Mouse (Mus musculus) forebrain, embryonic 10.5 days (tissue): ENCODE results near the gene Gm33543. TPM values are rescaled to one million over a fixed set of nuclear protein-coding genes. Genes with fewer than 3 reads are reported as not detected.

Experiments
- DNase-seq: peaks from one replicate; pipeline ENCODE4 v3.0.0-alpha.2; 2017; ENCODE audit warnings: low spot score; ENCODE audit errors: extremely low spot score
- H3K27ac ChIP-seq: fragments of 300-500 bp; sonication (generic); 2 replicates; pipeline ENCODE4 v1.5.1; 2016; ENCODE audit warnings: mild to moderate bottlenecking
- H3K27me3 ChIP-seq: fragments of 300-500 bp; sonication (generic); 2 replicates; pipeline ENCODE4 v1.6.1; 2016; ENCODE audit warnings: mild to moderate bottlenecking; ENCODE audit not compliant: poor library complexity, severe bottlenecking
- H3K36me3 ChIP-seq: fragments of 300-500 bp; sonication (generic); replicated peaks from 2 replicates; pipeline ENCODE4 v1.6.1; 2016; ENCODE audit warnings: mild to moderate bottlenecking, moderate library complexity
- H3K4me1 ChIP-seq: fragments of 300-500 bp; sonication (generic); 2 replicates; pipeline ENCODE4 v1.6.1; 2016
- H3K4me3 ChIP-seq: fragments of 300-500 bp; sonication (generic); 2 replicates; pipeline ENCODE4 v1.5.1; 2016; ENCODE audit warnings: mild to moderate bottlenecking, moderate library complexity
- H3K9me3 ChIP-seq: fragments of 300-500 bp; sonication (generic); 2 replicates; pipeline ENCODE4 v1.6.1; 2016; ENCODE audit warnings: mild to moderate bottlenecking, moderate library complexity
- WGBS: fragments of 180-500 bp; shearing (Covaris S2); methylation state at CpG from one replicate; pipeline ENCODE4 v1.1.7; 2016; 5-methylcytosine and 5-hydroxymethylcytosine counted together
- polyA plus RNA-seq: library from polyadenylated mRNA; unstranded; fragments of >200 nt; fragmentation: Nextera tagmentation; extraction: Ambion mirVana; gene quantifications from 2 replicates; pipeline ENCODE4 v1.2.1, GENCODE M21; 2016

The Gm33543 gene
- polyA plus RNA-seq = not detected in 2 replicates

DNA sequence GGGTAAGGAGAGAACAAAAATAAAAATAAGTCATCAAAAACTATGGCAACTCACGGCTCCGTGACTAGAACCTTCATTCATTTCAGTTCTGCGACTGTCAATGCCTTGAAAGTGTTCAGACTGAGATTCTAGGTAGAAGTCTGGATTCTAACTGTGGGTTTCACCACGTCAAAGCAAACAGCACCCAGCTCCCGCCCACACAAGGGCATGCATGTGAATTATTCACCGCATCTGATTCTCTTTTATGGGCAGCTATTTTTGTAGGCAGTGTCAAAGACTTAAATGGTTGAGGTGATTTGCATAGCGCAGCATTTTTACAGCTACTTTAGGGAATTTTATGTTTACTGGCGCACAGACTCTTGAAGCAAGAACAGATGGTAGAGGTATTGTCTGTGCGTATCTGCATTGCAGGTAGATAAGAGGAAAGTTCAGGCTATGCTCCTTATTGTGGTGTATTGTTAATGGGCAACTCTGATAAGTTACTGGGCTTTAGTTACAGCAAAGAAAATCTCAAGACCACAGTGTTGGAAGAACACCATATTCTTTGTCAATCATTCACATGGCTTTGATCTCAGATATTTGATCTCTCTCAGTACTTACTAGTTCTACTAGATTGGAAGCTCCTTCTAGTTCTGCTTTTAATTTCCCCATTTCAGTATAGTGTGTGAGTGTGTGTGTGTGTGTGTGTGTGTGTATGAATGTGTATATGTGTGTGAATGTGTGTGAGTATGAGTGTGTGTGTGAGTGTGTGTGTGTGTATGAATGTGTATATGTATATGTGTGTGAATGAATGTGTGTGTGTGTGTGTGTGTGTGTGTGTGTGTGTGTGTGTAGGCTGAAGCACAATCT is at the start of gene Gm33543:
Gm33543 (minus strand) TSS at position 142 of the 849 bp plus-strand sequence.
- WGBS = 89% methylated on average over 9 of the region's 9 CpGs
- no peak for DNase-seq
- Histone ChIP-seq H3K27me3 (no peaks in the 10 kb centered on the region), H3K27ac (no peak within 1 kb of the TSS), H3K4me1 (peaks cover 3% of the 10 kb centered on the region; the same call in 1 of the 2 replicates), H3K9me3 (no peaks in the 10 kb centered on the region), H3K36me3 (no peaks in the 10 kb centered on the region), H3K4me3 (no peak within 1 kb of the TSS)

- DNase-seq = peak; percentile 7
- Histone ChIP-seq H3K4me1 (peaks cover 12% of the 10 kb centered on the region), H3K4me3 (no peak overlapping the region), H3K27ac (no peak overlapping the region), H3K27me3 (peaks cover 14% of the 10 kb centered on the region; the same call in 1 of the 2 replicates), H3K36me3 (no peaks in the 10 kb centered on the region), H3K9me3 (no peaks in the 10 kb centered on the region)
- 82% methylated on average over 9 of the region's 9 CpGs for WGBS
These were observed 49.4 kb upstream of the Gm33543 start for GRCm38 (mm10) chr10:95892132-95892531.

DNA sequence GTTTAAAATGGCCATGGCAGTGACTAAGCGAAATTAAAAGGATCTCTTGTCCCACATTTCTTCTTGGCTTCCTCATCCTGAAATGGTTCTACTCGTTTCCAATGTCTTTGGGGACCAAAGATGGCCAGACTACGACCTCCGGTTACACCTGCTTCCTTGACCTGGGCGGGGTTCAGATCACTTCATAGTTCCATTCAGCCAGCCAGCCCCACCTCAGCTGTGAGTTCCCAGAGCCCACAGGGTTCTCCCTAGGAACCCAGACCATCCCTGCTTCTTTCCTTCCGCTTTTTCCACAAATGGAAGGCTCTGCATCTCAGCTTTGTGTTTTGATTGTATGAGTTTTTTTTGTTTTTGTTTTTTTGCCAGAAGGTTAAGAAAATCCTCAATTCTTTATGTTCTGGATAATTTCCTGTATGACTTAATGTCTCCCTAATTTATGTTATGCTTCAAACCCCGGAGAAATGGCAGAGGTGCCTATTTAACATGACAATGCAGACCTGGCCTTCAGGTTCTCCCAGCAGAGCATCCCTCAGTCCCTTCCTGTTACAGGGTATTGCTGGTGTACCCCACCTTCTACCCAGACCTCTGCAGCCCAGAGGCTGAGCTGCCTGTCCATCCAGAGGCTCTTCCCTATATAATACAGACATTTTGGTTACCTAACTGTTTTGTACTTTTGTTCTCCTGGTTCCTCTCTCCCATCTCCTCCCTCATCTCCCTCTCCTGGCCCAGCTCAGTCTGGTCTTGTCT is 48.7 kb upstream of the Gm33543 start:
- DNase-seq = peak; percentile 4
- Histone ChIP-seq H3K9me3 (no peaks in the 10 kb centered on the region), H3K27me3 (peaks cover 14% of the 10 kb centered on the region; the same call in 1 of the 2 replicates), H3K4me1 (peaks cover 12% of the 10 kb centered on the region), H3K4me3 (no peak overlapping the region), H3K36me3 (no peaks in the 10 kb centered on the region), H3K27ac (no peak overlapping the region)
- WGBS = 78% methylated on average over 7 of the region's 7 CpGs

GRCm38 (mm10) chr10:95883761-95884517 is 41.2 kb upstream of the Gm33543 start:
- DNase-seq = no peak
- 66% methylated on average over 7 of the region's 7 CpGs for WGBS
- H3K4me1 ChIP-seq = peaks cover 10% of the 10 kb centered on the region
- H3K4me3 ChIP-seq = no peak overlapping the region
- no peaks in the 10 kb centered on the region for H3K9me3 ChIP-seq
- H3K36me3 ChIP-seq = no peaks in the 10 kb centered on the region
- H3K27me3 ChIP-seq = no peaks in the 10 kb centered on the region
- no peak overlapping the region for H3K27ac ChIP-seq

GRCm38 (mm10) chr10:95882036-95882435 is 39.3 kb upstream of the Gm33543 start:
- no peak for DNase-seq
- Histone ChIP-seq H3K4me3 (no peak overlapping the region), H3K27me3 (no peaks in the 10 kb centered on the region), H3K4me1 (peaks cover 10% of the 10 kb centered on the region), H3K27ac (no peak overlapping the region), H3K9me3 (no peaks in the 10 kb centered on the region), H3K36me3 (no peaks in the 10 kb centered on the region)
- WGBS = 68% methylated on average over 9 of the region's 9 CpGs

GRCm38 (mm10) chr10:95879983-95880934 is 37.5 kb upstream of the Gm33543 start:
- peaks cover 10% of the 10 kb centered on the region for H3K4me1 ChIP-seq
- no peaks in the 10 kb centered on the region for H3K9me3 ChIP-seq
- WGBS = 86% methylated on average over 17 of the region's 17 CpGs

DNA sequence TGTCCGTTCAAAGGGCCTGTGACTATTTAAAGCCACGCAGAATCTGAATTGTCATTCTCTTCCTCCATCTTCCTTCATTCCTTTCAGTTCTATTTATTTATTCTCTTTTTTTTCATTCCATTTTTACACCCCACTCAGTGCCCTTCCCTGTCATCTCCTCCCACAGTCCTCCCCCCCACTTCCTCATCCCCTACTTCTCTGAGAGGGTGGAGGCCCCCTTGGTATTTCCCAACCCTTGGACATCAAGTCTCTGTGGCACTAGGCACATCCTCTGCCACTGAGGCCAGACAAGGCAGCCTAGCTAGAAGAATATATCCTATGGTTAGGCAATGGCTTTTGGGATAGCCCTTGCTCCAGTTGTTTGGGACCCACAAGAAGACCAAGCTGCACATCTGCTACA is 28.1 kb upstream of the Gm33543 start:
- 92% methylated on average over 2 of the region's 2 CpGs for WGBS
- Histone ChIP-seq H3K27ac (no peak overlapping the region), H3K36me3 (no peaks in the 10 kb centered on the region), H3K4me3 (no peak overlapping the region), H3K27me3 (no peaks in the 10 kb centered on the region), H3K9me3 (no peaks in the 10 kb centered on the region), H3K4me1 (peaks cover 4% of the 10 kb centered on the region; the same call in 1 of the 2 replicates)
- DNase-seq = no peak

More at GRCm38 (mm10) chr10:95879983-95880934, 37.5 kb upstream of the Gm33543 start:
- no peak for DNase-seq
- H3K27ac ChIP-seq = no peak overlapping the region
- no peaks in the 10 kb centered on the region for H3K27me3 ChIP-seq
- H3K4me3 ChIP-seq = no peak overlapping the region
- H3K36me3 ChIP-seq = no peaks in the 10 kb centered on the region

DNA sequence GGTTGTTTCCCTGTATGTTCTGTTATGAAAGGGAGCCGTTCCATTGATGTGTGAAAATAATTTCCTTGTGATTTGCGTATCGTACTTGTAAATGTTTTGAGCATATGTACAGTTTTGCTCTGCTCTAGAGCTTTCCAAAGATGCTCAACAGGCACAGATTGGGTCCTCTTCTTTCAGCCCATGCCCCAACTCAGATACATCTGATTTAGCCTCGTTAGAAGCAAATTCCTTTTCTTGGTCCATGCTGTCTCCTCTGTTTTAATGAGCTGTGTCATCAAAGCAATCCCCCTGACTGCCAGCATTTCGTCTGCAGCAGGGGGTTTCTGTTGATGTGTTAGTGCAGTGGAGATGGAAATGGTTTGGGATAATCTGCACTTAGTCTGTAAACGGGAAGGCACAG is 25.6 kb upstream of the Gm33543 start:
- no peak for DNase-seq
- Histone ChIP-seq H3K9me3 (no peaks in the 10 kb centered on the region), H3K27ac (no peak overlapping the region), H3K27me3 (no peaks in the 10 kb centered on the region), H3K36me3 (no peaks in the 10 kb centered on the region), H3K4me3 (no peak overlapping the region), H3K4me1 (peaks cover 15% of the 10 kb centered on the region)
- WGBS = 60% methylated on average over 6 of the region's 6 CpGs

- Histone ChIP-seq H3K4me3 (no peak overlapping the region), H3K27ac (no peak overlapping the region), H3K27me3 (no peaks in the 10 kb centered on the region), H3K36me3 (no peaks in the 10 kb centered on the region), H3K9me3 (no peaks in the 10 kb centered on the region), H3K4me1 (peaks cover 15% of the 10 kb centered on the region)
- DNase-seq = no peak
- 90% methylated on average over 2 of the region's 2 CpGs for WGBS
These were observed 24.9 kb upstream of the Gm33543 start for GRCm38 (mm10) chr10:95867596-95867995.

DNA sequence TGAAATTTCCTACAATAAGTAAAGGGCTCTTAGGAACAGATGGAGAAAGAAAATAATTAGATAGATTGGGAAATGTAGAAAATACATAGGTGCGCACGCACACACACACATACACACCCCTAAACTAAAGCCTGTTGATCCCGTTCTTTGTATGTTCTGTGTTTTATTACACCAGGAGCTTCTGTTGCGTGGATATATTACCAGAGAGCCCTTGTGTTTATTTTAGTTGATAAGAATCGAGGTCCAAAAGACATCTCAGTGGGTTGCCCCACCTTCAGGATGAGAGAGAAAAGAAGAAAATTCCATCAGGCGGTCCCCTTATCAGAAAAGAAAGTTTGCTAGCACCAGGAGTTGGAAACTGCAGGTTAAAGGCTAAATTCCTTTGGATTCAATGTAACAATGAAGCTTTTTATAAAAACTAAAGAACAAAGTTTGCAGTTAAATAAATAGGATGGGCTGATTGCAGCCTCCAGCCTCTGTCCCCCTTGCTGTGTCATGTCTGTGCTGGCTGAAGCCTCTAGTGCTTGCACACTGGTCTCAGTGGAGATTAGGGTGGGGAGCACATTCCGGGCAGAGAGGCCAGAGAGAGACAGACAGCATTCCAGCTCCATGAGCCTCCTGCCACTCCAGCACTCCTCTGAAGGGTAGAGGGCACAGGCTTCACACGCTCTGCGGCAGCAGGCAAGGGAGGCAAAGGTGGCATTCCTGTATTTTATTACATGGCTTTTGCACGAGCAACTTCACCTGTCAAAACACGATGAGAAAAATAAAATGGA is 21.8 kb upstream of the Gm33543 start:
- peak overlapping the region; percentile 37; the same call in 1 of the 2 replicates for H3K27ac ChIP-seq
- H3K27me3 ChIP-seq = no peaks in the 10 kb centered on the region
- peaks cover 15% of the 10 kb centered on the region for H3K4me1 ChIP-seq
- DNase-seq = no peak
- H3K9me3 ChIP-seq = no peaks in the 10 kb centered on the region
- WGBS = 62% methylated on average over 11 of the region's 11 CpGs
- H3K36me3 ChIP-seq = no peaks in the 10 kb centered on the region
- H3K4me3 ChIP-seq = no peak overlapping the region

GRCm38 (mm10) chr10:95862664-95863063 is 19.9 kb upstream of the Gm33543 start:
- no peaks in the 10 kb centered on the region for H3K9me3 ChIP-seq
- H3K4me1 ChIP-seq = peaks cover 16% of the 10 kb centered on the region
- no peaks in the 10 kb centered on the region for H3K27me3 ChIP-seq
- H3K36me3 ChIP-seq = no peaks in the 10 kb centered on the region
- no peak overlapping the region for H3K27ac ChIP-seq
- WGBS = 85% methylated on average over 3 of the region's 3 CpGs
- no peak overlapping the region for H3K4me3 ChIP-seq
- no peak for DNase-seq
